Mouse (Mus musculus) monocyte, adult 2 months (primary cell): ENCODE data around the gene Zdhhc8.
A peak's percentile ranks its signal among the peaks of the same experiment; 100 is the strongest.

Source experiments
- DNase-seq, 2 experiments: peaks; one replicate each; pipeline ENCODE4 v3.0.0; 2022; ENCODE audit warnings: low spot score in 2 of 2, low read depth in 1 of 2

Zdhhc8 gene

DNA sequence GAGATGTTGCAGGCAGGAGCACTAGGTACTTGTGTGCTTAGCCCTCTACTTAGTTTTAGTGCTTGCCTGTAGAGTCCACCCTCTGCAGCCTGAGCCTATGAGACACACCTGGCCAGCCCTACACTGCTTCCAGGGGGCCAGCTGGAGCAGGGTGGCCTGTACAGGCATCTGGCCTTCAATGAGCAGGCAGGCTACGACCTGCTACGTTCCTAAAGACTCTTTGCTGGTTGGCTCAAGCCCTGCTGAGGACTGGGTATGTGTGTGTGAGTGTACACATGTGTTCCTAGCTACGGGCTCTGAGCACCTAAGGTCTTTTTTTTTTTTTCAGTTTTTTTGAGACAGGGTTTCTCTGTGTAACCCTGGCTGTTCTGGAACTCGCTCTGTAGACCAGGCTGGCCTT is 3.5 kb downstream of the Zdhhc8 start:
- DNase-seq = no peak

DNA sequence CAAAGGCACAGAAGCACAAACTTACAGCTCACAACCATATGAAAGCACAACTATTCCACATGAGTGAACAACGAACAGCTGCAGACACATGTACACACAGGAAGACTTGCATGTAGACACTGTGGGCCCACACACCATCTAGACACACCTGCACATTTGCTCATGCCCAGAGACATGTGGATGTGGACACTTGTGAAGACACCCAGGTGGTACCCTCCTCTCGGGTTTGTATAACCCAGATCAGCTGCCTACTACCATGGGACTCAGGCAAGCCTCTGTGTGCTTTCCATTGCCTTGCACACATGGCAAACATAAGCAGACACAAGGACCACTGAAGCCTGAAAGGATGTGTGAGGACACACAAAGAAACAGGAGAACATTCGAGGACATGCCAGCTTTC is 3.9 kb downstream of the Zdhhc8 start:
- no peak for DNase-seq

DNA sequence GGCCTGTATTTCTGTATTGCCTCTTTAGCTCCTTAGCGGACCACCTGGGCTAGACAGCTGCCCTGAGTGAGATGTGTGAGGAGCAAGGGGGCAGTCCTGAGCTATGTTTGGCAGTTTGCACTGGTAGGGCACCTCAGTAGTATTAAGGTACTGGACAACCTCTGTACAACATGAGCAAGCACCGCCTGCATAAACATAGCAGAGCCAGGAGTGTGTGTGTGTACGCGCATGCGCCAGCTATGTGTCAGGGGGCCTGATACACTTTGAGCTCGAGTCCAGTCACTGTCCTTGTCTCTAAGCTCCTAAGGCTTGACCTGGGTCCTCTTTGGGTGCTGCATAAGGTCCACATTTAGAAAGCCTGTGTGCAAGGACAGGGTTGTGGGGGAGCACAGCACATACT is 4.3 kb downstream of the Zdhhc8 start:
- no peak for DNase-seq

DNA sequence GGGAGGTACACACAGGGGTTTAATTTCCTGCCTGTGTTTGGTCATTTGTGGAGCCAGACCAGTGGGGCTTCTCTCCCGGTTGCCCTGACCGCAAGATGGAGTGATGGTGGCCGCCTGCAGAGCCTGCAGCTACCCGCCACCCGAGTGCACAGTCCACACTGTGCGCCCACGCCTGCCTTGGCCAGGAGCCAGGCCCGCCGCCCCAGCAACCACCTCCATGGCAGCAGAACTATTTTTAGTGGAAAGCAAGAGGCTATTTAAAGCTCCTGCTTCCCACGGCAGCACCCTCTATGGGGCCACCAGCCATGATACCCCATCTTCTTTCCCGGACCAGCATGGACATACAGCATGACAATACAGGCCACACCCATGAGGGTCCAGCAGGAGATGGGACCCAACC is 5.3 kb downstream of the Zdhhc8 start:
- DNase-seq = no peak

DNA sequence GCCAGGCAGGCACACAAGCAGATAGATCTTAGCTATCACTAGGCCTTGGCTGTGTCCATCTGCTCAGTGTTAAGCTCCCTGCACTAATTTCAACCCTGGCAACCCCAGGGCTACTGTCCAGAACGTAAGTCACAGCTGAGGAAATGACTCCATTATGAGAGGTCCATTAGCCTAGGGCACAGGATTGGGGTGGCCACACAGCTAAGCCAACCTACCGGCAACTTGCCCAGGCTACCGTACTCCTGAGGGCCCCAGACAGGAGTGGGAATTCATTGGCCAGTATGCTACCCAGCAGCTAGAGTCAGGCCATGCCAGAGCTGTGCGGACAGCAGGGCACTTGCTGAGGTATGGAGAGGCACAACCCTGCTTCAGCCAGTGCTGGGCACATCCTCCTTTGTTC is 6.1 kb downstream of the Zdhhc8 start:
- no peak for DNase-seq

DNA sequence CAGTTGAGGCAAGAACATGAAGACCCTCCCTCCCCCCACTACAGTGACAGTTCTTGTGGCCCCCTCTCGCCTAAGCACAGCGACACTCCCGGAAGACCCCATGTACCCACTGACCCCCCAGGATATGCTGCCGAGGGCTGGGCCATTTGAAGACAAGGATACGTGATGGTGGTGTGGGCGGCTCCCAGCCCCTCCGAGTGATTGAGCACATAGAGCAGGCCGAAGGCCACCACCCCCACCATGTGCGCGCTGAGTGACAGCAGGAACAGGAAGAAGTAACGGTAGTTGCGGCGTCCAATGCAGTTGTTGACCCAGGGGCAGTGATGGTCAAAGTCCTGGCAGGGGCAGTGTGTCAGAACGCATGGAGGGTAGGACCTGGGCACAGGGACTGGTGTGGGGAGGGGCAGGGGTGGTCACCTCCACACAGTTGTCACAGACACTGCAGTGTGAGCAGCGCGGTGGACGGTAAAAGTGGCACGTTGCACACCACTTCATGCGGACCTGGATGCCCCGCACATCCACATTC is 7.0 kb downstream of the Zdhhc8 start:
- no peak for DNase-seq

DNA sequence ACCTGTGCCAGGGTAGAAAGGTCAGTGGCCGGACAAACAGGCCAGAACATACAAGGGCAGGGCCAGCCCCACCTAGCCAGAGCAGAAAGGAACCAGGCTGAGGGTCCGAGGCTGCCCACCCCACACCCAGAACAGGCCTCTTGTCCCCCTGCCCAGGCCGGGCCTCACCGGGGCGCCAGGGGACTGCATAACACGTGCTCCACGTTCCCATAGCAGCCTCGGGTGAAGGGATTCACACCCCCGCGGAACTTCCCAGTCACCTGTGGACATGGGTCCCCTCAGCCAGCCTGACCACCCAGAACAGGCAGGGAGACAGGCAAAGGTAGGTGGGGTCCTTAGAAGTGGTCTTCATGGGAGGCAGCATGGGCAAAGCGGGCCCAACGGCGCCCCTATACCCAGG is 7.7 kb downstream of the Zdhhc8 start:
- DNase-seq = no peak

DNA sequence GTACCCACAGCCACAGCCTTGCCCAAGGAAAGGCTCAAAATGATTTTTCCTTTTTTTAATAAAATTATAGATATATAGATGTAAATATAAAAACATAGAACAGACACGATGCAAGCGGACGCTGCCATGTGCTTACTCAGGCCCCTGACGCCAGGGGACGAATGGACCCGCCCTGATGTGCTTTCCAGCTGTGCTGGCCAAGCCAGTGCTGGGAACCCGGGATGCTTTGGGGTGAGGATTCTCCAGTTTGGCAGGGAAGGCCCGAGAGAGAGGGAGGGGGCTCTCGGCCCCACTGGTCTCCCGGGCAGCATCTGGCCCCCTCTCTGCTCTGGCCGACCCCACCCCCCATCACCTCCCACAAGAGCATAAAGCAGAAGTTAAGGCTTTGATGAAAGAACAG is 12.7 kb downstream of the Zdhhc8 start:
- DNase-seq = no peak

DNA sequence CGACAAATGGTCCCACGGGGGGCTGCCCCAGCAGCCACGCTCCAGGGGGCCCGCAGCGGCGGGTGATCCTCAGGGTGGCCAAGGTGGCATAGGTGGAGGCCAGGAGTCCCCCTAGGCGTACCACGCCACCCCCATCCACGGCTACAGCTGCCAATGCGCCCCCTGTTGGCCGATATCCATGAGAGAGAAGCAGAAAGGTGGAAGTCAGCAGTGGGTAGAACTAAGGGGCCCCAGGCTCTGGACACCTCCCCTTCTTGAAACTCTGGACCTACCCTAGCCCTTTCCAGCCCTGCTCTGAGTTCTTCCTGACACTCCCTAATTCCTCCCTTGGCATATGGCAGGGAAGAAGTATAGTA is 13.4 kb downstream of the Zdhhc8 start:
- no peak for DNase-seq

DNA sequence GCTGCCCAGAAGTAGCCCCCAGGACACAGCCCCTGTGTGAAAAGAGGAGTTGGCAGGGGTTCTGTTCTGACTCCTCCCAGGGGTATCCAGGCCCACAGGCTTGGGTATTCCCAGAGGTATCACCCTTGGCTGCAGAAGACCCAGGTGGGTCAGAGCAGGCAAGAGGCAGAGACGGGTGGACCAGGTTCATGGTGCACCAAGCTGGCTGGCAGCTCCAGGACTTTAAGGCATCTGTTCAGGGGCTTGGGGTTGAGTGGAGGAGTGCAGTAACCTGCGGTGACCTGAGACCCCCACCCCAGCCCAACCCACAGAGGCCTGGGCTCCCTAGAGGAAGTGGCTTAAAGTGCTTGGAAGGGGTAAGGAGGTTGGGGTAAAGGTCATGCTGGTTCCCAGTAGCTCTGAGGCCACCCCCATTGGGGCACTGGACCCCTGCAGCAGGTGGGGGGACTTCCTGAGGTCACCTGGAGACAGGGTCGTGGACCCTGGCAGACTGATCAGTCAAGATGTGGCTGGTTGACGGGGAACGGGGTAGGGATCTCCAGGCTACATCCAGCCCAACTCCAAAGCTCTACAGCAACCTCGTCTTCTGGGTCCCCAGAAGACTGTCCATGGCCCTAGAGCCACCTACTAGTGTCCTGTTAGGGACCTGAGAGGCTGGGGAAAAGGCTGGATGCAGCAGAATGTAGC is 13.9 kb downstream of the Zdhhc8 start:
- no peak for DNase-seq

DNA sequence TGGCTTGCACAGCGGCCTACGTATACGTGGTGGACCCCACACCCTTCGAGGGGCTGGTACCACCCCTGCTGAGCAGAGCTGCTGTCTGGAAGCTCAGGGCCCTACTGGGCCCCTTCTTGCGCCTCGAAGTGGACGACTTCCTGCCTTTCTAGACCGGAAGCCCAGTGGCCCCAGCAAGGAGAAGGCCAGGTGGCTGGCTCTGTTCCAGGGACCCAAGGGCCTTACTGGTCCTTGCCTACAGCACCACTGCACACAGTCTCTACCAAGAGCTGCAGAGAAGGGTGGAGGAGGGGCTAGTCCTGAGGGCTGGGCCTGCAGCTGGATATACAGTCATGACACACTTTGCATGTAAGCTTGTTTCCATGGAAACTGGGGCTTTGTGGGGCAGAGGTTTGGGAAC is 14.9 kb downstream of the Zdhhc8 start:
- no peak for DNase-seq

DNA sequence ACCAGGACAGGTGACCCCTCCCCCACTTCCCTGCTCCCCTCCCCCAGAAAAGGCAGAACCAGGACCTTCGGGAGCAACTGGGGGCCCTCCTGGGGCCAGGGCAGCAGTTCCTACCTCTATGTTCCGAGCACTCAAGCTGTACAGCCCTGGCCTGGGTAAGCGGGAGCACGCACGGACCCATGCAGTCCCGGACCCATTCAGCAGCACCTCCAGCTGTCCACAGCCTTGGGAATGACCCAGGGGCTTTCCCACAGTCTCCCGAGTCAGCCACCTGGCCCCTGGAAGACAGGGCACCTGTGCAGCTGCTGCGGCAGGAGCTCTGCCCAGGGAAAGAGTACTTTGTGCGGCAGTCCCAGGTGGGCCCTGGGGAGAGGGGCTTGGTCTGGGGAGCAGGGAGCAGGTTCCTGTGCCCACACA is 16.3 kb downstream of the Zdhhc8 start:
- DNase-seq = no peak

DNA sequence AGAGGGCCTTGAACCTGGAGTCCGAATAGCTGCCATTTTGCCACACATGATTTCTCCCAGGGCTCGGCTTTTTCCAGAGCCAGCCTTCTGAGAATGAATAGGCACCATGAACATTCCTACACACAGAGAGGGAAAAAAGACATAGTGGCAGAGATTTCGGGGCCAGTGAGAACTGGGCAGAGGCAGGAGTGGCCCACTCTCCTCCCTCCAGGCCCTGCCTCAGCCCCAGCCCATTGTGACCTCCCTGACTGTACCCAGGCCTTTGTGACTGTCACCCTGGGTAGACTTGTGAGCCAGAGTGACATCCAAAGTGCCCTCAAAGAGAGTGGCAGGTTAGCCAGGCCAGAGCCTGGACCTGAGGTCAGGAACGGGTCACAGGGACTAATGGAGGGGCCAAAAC is 17.4 kb downstream of the Zdhhc8 start, which contains the start of gene Ccdc188:
Gene Ccdc188 (plus strand): TSS at position 301 of the 400 bp plus-strand sequence.
- DNase-seq = no peak

DNA sequence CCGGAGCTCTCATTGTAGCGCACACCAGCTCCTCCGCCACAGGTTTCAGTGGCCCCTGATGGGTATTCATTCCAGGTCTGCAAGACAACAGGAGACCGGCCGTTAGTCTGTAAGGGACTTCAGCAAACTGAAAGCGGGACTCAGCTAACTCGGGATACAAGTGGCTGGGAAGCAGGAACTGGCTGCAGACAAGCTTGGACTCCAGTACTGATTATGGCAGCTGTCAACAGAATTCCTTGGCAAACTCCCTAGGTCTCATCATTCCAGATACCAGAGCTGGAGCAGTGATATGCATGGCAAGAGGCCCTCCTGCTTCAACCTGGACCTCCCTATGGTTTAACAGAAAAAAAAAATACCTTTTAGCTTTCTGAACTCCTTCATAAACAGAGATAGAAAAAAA is 20.1 kb downstream of the Zdhhc8 start:
- no peak for DNase-seq

DNA sequence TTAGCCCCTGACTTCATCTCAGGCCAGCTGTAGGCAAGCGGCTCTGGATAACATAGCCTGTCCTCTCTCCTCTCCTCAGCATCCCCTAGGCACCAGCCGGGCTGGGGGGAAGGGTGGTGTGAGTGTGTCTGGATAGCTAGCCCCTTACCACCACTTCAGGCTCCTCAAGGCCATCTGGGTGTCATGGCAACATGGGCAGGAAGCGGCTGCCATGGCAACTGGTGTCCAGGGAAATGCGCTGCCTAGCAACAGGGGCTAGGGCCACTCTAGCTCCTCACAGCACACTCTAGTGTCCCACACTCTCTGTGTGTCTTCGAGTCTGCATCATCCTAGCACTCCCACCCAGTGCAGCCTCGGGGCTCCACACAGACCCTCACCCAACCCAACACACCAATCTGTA is 21.2 kb downstream of the Zdhhc8 start:
- DNase-seq = no peak

DNA sequence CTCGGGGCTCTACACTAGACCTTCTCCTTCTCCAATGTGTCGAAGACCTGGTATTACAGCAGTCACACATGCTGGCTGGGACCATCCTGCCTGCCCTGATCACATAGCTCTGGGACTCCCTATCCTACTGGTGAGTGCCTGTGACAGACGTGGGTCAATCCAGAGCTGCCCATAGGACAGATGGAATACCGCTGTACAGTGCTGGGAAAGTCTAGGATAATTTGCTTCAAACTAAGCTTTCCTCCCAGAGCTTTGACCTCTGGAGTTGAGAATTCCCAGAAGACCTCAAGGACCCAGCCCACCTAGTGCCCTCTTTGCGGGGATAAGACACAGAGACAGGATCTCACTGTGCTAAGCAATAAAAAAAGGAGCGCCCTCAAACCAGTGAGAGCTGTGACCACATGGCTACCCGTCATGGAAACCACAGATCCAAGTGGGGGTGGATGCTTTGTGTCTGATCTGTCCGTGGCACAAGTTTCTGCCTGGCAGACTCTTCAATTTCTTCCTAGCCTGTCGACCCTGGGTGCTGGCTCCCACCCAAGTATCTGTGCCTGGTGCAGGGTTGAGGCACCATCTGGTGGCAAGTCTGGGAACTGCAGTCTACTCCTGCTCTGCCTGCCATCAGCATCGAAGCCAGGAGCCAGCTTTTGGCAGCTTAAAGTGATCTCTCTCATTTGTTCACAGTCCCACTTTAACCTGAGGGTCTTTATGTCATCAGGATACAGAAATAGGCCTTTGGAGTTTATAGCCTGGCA is 23.3 kb downstream of the Zdhhc8 start:
- DNase-seq = peak; percentile 29 to 49

DNA sequence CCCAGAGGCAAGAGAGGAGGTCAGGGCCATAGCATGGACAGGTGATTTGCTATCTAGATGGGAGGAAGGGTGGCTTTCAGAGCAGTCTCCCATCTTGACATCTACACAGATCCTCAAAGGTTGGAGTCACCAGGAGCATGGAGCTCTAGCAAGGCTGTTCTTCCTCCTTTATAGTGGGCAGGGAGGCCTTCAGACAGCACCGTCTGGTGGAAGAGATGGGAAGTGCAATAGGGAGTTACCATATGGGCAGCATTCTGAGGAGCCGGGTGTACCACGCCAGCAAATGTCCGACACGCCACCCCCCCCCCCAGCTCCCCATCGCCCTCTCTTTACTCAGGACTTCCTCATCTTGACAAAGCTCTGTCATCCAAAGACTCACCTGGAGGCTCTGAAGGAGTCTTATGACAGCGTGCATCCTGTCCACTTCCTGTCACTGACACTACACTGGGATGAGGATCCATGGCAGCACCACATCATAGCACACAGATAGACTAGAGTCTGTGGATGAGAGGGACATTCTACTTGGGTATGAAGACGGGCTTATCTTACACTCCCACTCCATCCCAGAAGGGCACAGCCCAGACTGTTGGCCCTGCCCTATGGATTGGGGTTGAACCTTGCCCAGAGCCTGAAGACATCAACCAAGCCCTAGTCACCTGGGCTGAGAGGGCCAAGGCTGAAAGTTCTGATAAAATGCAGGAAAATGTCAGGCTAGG is 24.1 kb downstream of the Zdhhc8 start:
- peak in 1 of 2 experiments; percentile 55 for DNase-seq

DNA sequence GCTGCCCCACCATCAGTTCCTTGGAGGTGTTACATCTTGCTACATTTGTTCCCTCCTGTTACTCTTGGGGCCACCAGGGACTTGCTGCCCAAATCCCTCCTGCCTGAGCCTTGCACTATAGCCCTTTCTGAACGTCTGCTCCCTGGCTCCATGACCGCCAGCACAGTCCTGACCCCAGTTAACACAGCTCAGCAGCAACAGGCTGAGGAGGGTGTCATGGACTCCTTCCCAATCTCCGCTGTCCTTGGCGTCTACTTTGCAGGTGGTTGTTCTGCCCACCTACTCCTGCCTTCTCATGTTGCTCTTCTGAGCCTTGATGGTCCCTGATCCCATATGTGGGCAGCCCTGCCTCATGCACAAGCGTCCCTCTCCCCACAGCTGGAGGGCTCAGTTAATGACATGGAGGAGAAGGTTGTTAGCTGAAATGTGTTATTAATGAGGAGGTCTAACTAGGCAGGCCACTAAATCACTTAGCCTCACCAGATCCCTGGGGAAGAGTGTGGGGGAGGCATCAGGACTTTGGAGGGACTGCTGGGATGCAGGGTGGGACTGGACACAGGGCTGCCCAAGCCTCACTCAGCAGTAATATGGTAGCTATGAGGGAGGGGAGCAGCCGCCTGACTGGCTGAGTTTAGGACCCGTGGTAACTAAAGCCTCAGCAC is 31.4 kb downstream of the Zdhhc8 start:
- DNase-seq = no peak

DNA sequence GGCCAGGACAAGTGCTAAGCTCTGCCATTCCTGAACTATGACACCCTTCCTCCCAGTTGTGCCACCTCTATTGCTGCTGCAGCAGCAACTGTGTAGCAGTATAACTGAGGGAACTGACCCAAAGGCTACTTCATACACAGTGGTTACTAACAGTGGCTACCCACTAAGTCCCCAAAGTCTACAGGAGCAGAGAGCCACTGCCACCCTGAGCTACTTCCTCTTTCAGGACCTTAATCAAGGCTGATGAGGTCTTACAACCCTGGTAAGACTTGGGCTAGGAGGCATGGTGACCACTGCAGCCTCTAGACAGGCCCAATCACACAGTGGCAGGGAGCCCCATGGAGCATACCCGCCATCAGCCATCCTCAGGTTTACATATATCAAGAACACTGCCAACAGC is 32.9 kb downstream of the Zdhhc8 start:
- no peak for DNase-seq

DNA sequence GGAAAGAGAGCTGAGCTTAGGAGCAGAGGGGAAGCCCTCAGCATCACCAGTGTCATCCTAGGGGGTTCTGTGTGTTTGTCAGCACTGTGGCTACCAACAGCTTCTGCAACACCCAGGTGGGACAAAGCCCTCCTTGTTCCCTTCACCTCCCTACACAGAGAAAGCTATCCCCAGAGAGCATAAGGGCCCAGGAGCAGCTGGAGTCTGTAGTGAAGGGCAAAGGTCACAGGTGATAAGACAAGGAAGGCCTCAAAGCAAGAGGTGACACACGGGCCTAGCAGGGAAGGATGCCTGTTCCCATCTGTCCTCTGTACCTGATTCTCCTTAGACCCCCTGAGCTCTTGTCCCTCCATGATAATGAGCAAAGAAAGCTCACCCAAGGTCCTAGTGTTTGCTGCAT is 33.3 kb downstream of the Zdhhc8 start:
- DNase-seq = no peak

DNA sequence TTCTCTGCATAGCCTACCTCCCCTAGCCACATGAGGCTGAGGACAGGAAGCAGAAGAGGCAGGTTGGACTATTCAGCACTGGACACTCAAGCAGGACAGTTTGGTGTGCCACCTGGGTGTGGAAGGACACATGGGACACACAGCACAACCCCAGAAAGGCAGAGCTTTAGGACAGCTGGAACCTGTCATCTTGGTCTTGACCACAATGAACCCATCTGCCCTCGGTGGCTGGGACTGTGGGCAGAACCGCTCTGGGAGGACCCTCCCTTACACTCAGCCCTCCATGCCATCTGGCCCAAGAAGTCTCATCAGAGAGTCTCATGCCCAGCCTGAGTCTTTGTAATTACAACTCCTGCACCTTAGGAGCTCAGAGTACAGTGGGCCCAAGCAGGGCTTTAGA is 34.9 kb downstream of the Zdhhc8 start:
- DNase-seq = no peak
